Mouse (Mus musculus): ENCODE data around the gene Zfpm1.

Zfpm1 gene

DNA sequence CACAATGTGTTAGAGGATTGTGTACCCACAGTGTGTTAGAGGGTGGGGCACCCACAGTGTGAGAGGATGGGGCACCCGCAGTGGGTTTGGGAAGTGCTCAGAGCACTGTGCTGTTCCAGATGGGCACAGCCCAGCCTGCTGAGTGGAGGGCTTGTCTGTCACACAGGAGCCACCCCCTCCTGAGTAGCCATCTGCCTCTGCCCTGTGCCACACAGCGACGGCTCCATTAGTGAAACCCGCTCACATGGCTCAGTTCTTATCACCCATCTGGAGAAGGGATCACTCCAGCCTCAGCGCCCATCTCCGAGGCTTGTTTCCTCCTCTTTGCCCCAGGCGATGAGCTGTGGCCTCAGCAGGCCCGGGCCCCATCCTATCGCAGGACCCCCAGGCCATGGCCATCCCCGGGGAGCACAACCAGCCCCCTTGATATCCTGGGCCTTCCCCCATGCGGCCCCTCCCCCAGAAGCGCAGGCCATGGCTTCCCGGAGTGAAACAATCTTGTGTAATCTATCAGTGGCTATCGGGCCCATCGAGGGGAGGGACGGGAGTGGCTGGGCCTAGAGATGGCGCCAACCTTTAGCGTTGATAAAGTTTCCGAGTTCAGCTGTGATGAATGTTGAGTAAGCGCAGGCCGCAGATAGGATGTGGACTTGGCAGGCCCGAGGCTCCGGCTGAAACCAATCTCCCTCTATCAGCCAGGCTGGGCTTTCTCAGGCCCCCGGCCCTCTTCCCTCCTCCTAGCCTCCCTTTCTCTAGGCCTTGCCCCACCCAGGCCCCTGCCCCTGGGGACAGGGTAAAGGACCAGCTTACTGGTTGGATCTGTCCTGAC, 14.4 kb downstream of the Zfpm1 start:
- DNase-seq (ENCODE audit: inconsistent ontology term) = no peak

DNA sequence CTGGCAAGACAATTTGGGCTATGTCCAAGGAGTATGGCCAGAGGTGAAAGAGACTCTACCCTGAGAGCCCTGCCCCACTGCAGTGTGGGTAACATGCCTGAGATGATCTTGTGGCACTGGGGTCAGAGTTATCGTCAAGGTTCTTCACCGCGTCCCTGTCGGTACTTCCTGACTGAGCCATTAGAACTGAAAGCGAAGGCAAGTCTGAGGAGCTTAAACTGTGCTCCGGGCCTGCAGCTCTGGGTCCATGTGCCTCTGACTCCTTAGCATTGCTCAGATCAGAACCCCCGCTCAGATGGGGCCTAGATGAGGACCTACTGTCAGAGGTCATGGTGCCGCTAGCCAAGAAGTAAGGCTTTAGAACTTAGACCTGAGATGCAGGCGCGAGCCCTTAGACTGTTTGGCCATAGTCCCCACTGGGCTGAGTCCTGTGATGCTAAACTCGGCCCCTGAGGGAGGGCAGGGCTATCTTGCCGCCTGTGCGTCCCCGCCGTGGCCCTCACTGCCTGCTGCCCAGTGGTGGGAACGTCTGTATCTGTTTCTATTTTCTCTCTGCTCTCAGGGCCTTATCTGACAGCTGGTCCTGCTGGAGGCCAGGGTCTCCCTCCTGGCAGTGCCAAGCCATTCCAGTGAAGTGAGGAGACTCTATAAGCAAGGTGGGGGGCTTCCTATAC, 17.8 kb downstream of the Zfpm1 start:
- no peak for DNase-seq (ENCODE audit: inconsistent ontology term)

DNA sequence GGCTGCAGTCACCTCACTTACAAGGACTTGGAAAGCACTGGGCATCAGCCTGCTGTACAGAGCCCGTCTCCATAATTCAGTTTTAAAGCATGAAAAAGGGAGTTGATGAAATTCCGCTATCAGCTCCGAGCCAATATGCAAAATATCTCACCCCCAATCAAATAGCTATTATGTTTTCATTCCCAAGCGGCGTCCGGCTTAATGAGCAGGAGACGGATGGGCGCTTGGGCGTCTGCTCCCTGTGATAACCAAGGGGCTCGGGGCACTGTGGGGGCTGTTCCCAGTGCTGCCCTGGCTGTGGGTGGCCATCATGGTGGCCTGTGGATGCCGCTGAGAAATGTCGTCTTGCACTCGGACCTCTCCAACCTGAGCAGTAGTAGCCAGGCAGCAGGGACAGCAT, 19.1 kb downstream of the Zfpm1 start:
- DNase-seq (ENCODE audit: inconsistent ontology term) = no peak

DNA sequence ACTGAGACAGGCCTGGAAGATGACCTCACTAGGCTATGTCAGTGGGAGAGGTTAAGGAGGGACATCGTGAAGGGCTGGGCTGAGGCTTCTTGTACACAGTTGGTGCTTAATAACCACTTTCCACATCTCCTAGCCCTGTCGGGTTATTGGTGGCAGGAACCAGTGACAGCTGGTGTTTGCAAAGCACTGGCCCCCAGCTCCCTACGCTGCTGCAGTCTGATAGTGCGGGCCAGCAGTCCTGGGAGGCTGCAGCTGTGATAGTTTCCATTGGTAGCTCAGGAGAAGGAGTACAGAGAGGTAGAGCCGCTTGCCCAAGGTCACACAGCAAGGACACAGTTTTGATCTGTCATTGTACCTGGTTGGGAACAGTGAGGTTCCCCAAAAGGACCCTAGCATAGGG, 19.9 kb downstream of the Zfpm1 start:
- no peak for DNase-seq (ENCODE audit: inconsistent ontology term)

DNA sequence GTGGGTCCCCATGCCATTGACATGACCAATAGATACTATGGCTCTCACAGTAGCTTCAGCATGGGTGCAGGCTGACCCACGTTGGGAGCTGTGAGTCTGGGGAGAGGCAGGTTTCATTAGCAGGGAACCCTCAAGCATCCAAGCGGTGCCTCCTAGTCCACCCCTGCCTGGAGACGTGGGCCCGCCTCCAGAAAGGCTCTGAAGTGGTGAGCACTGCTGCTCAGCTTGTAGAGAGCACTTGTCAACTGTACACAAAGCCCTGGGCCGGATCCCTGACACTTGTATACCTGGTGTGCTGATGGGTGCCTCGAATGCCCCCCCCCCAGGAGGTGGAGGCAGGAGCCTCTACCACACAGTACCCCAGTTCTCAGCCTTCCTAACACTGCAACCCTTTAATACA, 21.5 kb downstream of the Zfpm1 start:
- no peak for DNase-seq (ENCODE audit: inconsistent ontology term)

DNA sequence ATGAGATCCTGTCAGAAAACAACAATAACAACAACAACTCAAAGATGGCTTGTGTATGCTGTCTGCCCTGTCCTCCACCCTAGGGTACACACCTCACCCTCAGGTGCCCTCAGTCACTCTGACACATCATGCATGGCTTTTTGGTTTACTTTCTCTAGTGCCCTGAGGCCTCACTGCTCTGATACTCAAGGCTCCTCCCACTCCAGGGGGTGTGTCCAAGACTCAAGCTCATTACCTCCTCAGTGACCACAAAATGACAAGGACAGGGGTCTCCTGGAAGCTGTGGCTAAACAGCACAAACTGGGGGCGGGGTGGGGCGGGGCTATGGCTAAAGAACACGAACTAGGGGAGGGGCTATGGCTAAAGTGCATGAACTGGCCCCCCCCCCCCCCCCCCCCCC, 22.1 kb downstream of the Zfpm1 start:
- no peak for DNase-seq (ENCODE audit: inconsistent ontology term)

DNA sequence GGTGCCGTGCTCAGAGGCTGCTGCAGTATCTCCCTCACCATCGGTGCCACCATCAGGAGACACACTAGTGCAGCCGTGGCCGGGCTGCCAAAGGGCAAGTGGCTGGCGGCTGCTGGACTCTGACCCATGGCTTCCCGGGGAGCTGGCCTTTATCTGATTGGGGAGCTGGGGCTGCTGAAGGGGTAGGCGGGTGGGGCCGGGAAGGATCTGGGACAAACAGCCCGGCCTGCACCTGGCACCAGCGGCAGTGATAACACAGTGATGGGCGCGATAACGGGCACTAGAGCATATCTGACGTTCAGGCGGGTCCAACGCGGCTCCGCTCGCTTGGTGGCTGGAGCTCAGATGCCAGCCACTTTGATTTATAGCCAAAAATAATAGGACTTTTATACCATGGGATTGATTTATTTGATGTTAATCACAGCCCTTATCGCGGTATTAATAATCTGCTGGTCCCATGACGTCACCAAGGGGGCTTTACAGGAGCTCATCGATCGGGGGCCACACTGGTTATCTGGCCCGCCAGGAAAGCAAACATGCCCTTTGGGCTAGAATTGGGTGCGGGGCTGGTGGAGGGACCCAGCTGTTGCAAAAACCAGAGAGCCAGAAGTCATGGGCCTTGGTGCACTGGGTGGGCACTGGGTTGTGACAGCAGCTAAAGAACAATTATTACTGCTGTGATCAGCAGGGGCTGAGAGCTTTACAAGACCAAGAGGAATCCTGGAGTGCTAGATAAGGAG, 24.9 kb downstream of the Zfpm1 start:
- DNase-seq (ENCODE audit: inconsistent ontology term) = no peak

DNA sequence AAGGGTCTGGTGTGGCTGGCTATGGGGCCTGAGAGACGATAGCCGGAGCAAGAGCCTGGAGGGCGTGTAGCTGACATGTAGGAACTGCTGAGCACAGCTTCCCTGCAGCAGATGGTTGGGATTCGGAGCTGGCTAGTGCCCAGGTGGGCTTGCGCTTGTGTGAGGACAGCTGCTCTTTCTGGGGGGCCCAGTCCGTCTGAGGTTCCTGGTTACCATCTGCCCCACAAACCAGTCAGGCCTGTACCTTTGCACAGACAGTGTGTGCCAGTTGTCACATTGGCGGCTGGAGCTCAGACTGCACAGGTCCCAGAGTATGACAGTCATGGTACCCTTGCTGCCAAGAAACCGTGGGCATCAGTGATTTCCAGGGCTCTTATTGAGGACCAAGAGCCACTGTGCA, 25.9 kb downstream of the Zfpm1 start:
- no peak for DNase-seq (ENCODE audit: inconsistent ontology term)

DNA sequence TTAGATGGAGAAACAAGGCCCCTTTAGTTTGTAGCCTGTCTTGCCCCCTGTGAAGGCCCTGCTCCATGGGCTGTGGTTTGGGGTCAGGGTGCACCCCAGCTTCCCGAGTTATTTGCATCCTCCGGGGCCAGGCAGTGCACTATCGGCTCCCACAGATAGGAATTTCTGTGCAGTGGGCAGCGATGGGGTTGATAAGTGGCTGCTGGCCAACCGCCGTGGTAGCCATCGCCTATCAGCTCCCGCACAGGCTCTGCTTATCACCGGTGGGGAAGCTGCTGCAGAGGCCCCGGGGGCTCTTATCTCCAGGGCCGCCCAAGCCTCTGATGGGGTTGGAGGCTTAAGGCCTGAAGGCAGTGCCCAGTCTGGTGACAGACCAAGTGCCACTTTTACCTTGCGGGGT, 27.3 kb downstream of the Zfpm1 start:
- DNase-seq (ENCODE audit: inconsistent ontology term) = no peak

DNA sequence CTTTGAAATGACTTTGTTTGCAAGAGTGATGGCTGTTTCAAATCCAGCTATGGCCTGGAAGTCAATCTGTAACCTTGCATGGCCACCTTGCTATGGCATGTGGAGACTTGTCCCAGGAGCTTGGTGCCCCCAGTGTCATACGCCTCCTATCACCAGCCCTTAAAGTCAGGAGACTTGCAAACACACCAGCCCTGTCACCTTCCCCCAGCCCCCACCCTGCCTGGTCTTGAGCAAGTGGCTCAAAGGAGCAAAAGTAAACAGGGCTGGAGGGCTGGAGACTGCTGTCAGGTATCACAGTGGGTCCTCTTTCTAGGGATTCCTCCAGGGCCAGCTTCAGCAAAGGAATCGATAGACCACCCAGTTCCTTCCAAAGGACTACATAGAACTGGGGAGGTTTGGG, 29.2 kb downstream of the Zfpm1 start:
- DNase-seq (ENCODE audit: inconsistent ontology term) = no peak

DNA sequence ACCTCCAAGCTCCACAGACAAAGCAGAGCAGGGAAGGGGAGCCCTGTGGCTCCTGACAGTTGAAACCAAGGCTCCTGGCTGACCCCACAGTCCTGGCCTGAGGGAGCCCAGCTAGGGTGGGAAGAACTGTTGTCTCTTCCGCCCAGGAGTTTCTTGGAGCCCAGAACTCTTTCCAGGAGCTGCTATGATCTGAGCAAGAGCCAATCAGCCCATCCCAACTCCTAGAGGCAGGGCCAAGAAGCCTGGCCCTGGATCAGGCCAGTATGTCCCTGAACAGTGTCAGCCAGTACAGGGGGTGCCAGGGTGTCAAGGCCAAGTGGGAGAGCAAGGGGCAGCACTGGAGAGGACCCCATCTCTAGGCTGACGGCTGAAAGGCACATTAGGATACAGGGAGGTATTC, 30.6 kb downstream of the Zfpm1 start:
- DNase-seq (ENCODE audit: inconsistent ontology term) = no peak

DNA sequence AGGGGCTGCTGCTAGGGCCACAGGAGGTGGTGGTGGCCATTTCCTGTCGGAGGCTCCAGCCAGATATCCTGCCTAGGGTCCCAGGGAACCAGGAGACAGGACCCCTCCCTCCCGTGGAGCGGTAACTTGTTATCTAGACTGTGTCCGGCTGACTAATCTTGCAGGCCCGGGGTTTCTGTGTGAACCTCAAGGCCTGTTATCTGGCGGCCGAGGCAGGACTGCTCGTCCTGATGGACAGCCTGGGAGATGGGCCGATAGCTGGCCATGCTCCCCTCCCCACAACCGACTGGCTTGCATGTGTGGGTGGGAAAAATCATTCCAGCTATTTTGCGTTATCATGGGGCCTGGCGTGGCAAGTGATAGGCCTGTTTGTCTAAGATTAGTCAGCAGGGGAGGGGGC, 31.4 kb downstream of the Zfpm1 start:
- no peak for DNase-seq (ENCODE audit: inconsistent ontology term)

DNA sequence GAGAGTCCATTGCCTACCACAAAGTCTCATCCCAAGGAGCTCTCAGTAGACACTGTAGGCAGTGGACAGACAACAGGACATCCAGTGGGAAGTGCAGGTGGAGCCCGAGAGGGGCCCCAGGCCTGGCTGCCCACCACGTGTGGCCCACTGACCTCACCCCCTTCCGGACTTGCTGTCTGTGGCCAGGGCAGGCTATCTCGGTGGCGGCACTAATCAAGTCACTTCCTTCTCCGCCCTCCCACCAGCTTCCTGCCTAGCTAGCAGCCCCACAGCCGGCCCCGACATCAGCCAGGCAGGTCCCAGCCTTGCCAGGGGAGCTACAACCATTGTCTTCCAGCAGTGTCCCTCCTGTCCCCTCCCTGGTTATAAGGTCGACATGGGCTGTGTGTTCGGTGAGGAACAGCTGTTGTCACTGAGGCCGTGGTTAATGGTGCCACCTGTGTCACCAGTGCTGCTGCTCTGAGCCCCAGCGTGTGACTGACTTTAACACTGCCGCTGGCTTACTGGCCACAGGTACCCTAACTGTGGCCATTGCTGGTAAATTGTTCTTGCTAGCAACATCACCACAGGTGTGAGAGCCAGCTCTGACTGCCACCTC, 33.1 kb downstream of the Zfpm1 start:
- DNase-seq (ENCODE audit: inconsistent ontology term) = no peak

DNA sequence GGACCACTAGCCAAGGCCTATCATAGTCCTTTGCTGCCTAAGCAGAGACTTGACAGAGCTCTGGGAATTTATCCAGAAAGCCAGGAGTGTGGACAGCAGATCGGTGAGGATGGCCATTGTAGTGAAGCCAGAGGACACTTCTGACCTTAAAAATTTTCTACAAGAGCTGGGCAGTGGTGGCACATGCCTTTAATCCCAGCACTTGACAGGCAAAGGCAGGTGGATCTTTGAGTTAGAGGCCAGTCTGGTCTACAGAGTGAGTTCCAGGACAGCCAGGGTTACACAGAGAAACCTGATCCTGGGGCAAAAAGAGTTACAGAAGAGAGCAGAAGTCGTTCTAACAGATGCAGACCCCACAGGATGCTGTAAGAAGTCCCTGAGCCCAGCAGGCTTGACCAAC, 34.5 kb downstream of the Zfpm1 start:
- DNase-seq (ENCODE audit: inconsistent ontology term) = no peak

DNA sequence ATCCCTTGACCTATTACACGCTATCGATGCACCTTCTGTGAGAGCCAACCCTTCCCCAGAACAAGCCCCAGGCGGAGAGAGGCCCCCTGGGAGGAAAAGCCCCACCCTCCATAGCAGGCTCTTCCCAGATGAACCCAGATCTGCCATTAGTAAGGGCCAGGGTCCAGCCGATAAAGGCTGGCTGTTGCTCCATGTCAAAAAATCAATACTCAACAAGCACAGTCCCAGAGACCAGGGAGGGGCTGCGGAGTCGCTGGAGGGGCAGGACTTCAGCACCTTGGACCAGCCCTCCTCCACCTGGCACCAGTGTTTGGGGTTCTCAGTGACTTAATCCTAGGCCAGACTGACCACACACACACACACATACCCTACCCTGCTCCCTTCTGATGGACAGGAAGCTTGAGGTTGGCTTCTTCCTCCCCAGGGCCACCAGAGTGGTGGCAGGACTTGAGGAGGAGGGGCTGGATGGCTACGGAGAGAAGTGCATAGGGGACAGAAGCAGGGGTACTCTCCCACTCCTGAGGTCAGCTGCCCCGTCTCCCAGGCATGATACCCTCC, 36.1 kb downstream of the Zfpm1 start:
- DNase-seq (ENCODE audit: inconsistent ontology term) = no peak

DNA sequence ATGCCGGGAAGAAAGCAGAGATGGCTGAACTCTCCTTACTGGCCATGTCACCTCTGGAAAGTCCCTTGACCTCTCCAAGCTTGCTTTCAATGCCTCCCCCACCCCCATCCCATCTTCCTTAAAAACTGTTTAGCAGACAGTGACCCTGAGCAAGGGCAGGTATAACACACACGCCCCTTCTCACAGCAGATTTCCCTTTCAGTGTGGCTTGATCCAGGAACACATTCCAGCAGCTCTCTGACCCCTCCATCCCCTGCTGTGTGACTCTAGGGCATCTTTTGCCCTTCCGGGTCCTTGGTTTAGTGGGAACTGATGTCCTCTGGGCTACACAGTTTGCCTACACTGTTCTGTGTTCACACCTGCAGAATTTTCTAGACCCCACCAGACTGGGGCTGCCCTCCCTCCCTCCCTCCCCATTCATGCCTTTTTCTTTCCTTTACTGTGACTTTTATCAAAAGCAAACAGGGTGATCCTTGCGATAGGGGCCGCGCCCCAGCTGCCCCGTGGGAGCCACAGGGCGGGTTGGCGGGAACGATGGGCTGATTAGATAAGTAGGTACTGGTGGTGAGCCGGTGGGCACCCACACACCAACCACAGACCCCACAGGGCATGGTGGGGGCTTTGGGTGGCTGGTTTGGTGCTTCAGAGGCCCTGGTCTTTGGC, 37.2 kb downstream of the Zfpm1 start:
- no peak for DNase-seq (ENCODE audit: inconsistent ontology term)

DNA sequence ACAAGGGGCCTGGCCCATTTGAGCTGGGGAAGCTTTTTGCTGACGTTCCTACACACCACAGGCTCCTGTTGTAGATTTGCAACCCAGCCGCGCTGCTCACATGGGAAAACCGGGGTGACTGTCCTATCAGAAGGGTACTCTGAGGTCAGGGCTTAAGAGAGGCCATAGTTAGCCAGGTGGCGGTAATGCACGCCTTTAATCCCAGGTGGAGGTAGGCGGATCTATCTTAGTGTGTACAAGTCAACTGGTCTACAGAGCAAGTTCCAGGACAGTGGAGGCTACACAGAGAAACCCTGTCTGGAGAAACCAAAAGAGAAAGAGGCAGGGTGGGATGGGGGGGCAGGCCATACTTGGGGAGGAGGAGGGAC, 37.8 kb downstream of the Zfpm1 start:
- DNase-seq (ENCODE audit: inconsistent ontology term) = no peak

DNA sequence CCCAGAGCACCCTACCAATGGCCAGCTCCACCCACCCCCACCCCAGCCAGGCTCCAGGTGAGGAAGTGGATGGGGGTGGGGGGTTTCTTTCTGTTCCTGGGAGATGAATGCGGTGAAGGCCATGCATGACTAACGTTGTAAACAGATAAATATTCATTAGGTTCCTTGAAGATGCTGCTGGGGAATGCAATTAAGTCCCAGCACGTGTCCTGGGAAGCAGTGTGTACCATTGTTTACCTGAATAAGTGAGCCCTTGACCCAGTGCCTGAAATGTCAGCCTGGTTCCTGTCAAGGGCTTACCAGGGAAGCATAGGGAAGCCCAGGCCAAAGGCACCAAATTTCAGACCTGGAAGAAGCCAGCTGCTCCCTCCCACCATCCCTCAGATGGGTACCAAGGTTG, 38.6 kb downstream of the Zfpm1 start:
- DNase-seq (ENCODE audit: inconsistent ontology term) = no peak

DNA sequence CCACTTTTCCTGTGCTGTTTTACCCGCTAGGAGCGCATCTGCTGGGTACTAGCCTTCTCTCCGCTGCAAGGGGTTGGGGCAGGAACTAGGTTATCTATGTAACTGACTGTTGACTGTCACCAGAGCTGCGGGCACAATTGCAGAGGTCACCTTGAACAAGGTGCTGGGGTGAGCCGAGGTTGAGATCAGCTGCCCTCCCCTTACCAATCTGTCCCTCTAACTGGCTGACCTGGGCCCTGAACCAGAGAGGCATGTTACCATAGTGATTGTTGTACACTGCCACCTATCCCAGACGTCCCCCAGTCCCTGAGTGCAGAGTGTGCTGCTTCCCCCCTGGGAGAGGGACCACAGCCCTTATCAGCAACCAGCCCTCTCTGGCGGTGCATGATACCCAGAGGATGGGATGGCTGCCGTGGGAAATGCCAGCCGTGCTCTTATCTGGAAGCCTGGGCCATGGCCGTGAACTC, 39.5 kb downstream of the Zfpm1 start:
- DNase-seq (ENCODE audit: inconsistent ontology term) = no peak

DNA sequence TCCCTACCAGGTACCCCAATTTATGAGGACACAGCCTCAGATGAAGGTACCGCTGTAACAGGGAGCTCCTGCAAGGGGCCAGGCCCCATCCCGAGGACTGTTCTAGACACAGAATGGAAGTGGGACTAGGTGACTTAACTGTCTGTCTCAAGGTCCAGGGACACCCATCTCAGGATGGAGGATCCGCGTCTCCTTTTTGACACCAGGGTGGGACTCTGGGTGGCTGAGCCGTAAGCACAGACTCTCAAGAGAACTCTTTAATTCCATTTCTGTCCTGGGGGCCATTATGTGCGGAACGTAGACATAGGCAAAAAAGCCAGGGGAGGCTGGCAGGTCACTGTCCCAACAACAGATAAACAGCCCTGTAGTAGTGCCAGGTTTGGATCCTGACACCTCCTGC, 40.2 kb downstream of the Zfpm1 start:
- DNase-seq (ENCODE audit: inconsistent ontology term) = no peak

DNA sequence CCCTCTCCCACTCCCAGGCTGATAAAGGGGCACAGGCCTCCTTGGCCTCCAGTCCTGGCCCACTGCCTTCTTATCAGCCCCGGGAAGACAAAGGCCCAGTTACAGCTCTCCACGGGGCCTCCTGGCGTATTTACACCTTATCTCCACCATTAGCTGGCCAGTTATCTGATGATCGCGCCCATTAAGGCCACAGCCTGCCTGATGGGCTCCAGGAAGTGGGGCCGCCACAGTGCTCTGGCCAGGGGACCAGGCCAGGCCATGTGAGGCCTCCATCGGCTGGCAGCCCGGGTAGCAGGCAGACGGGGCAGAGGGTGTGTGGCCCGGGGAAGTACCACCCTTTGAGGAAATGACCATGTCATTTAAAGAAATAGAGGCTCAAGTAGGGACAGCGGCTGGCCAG, 40.9 kb downstream of the Zfpm1 start:
- DNase-seq (ENCODE audit: inconsistent ontology term) = no peak
